Mouse (Mus musculus) hindbrain, embryonic 14.5 days (tissue): Measurements from ENCODE around the gene Alkbh7. TPM values are rescaled to one million over a fixed set of nuclear protein-coding genes. Genes with fewer than 3 reads are reported as not detected.

Experiments
- ATAC-seq: fragments of 200-750 bp; cut with Nextera tagmentation; 2 replicates; pipeline ENCODE4 v1.8.0; 2017; ENCODE audit warnings: moderate number of reproducible peaks, mild to moderate bottlenecking, moderate TSS enrichment, moderate library complexity; ENCODE audit not compliant: low FRiP score
- DNase-seq: peaks from one replicate; pipeline ENCODE4 v3.0.0-alpha.2; 2015; ENCODE audit warnings: low spot score
- H3K27ac ChIP-seq: fragments of 300-500 bp; sonication (generic); 2 replicates; pipeline ENCODE4 v1.5.1; 2014; ENCODE audit warnings: mild to moderate bottlenecking, moderate library complexity
- H3K27me3 ChIP-seq: fragments of 300-500 bp; sonication (generic); 2 replicates; pipeline ENCODE4 v1.6.1; 2014; ENCODE audit warnings: mild to moderate bottlenecking, low read length, mixed read lengths; ENCODE audit not compliant: control insufficient read depth, insufficient read depth
- H3K36me3 ChIP-seq: fragments of 300-500 bp; sonication (generic); replicated peaks from 2 replicates; pipeline ENCODE4 v1.6.1; 2014; ENCODE audit not compliant: control insufficient read depth, insufficient read depth
- H3K4me1 ChIP-seq: fragments of 300-500 bp; sonication (generic); replicated peaks from 2 replicates; pipeline ENCODE4 v1.6.1; 2014; ENCODE audit warnings: antibody characterized with exemption, low read length, mixed read lengths; ENCODE audit not compliant: control insufficient read depth, insufficient read depth
- H3K4me2 ChIP-seq: fragments of 300-500 bp; sonication (generic); replicated peaks from 2 replicates; pipeline ENCODE4 v1.6.1; 2014; ENCODE audit warnings: mild to moderate bottlenecking, moderate library complexity
- H3K4me3 ChIP-seq: fragments of 300-500 bp; sonication (generic); replicated peaks from 2 replicates; pipeline ENCODE4 v1.5.1; 2014; ENCODE audit warnings: mild to moderate bottlenecking, low read length
- H3K9ac ChIP-seq: fragments of 300-500 bp; sonication (generic); 2 replicates; pipeline ENCODE4 v1.6.1; 2014
- H3K9me3 ChIP-seq: fragments of 300-500 bp; sonication (generic); 2 replicates; pipeline ENCODE4 v1.6.1; 2016; ENCODE audit warnings: low read length; ENCODE audit not compliant: control insufficient read depth
- WGBS: fragments of 180-500 bp; shearing (Covaris S2); extraction: QIAGEN DNeasy Blood & Tissue Kit; methylation state at CpG from one replicate; pipeline ENCODE4 v1.1.7; 2014; 5-methylcytosine and 5-hydroxymethylcytosine counted together
- polyA plus RNA-seq: library from polyadenylated mRNA; unstranded; fragments of >200 nt; fragmentation: Nextera tagmentation; extraction: Ambion mirVana; gene quantifications from 2 replicates; pipeline ENCODE4 v1.2.1, GENCODE M21; 2014

The Alkbh7 gene
- polyA plus RNA-seq, 1 experiment from 2014 or later: 55.7 TPM

DNA sequence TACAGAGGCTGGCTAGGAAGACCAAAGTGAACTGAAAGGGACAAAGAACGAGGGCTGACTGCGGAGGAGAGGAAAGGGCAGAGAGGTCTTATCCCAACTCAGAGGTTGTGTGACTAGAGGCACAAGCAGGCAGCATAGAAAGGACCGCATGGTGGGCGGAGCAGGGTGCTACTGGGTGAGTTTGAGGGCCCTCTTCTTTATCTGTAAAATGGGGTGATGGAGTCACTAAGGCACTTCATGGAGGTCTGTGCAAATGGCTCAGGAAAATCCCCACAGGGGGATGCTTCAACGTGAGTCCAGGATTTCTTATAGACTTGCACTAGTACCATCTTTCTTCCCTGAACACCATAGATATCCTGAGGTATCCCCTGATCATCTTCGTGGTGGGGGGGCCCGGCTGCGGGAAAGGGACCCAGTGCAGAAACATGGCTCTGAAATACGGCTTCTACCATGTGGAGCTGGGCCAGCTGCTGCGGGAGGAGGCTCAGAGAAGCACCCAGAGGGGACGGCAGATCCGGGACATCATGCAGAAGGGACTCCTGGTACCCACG is 15.2 kb downstream of the Alkbh7 start:
- peak overlapping the region; percentile 71; the same call in 1 of the 2 replicates for H3K9ac ChIP-seq
- peaks cover 23% of the 10 kb centered on the region for H3K36me3 ChIP-seq
- peak overlapping the region; percentile 94 for H3K27ac ChIP-seq
- WGBS: 72% methylated on average over 13 of the region's 13 CpGs
- H3K4me3 ChIP-seq: peak overlapping the region; percentile 82
- H3K4me2 ChIP-seq: peak overlapping the region; percentile 56
- DNase-seq: no peak
- peaks cover 13% of the 10 kb centered on the region for H3K4me1 ChIP-seq
- no peaks in the 10 kb centered on the region for H3K27me3 ChIP-seq
- no peaks in the 10 kb centered on the region for H3K9me3 ChIP-seq
- ATAC-seq: no peak

DNA sequence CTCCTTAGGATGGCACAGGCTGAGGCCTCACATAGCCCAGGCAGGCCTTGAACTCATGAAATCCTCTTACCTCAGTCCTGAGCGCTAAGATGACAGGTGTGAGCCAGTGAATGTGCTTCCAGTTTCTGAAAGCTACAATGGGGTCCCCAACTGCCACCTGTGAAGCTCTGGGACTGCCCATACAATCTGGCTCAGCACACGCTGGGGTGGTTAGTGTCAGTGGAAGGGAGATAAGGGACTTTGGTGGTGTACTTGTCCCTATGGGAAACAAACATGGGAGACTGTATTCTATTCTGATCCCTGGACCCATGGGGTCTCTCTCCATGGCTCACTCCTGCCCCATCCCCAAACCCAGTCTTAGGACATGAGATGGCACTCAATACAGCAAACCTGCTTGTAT is 22.6 kb downstream of the Alkbh7 start:
- no peaks in the 10 kb centered on the region for H3K9me3 ChIP-seq
- DNase-seq (no peak), ATAC-seq (no peak)
- H3K4me1 ChIP-seq: no peaks in the 10 kb centered on the region
- no peak overlapping the region for H3K4me3 ChIP-seq
- H3K4me2 ChIP-seq: no peak overlapping the region
- H3K27me3 ChIP-seq: no peaks in the 10 kb centered on the region
- H3K27ac ChIP-seq: no peak overlapping the region
- no peak overlapping the region for H3K9ac ChIP-seq
- H3K36me3 ChIP-seq: peaks cover 53% of the 10 kb centered on the region
- WGBS: 88% methylated on average over 2 of the region's 2 CpGs

DNA sequence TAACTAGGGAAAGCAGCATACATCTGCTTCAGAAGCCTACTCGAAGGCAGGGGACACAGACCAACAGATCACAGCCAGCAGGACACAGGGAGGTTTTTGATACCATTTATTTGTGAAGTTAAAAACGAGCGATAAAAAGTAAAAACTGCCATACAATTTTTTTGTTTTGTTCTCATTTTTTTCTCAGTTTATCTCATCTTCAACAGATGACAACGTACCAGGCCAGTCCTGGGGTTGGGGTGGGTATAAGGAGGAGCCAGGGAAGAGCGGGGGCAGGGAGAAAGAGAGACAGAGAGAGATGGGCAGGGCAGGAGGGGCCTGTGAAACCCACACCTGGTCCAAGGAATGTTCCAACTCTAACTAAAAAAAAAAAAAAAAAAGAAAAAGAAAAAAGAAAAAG is 23.8 kb downstream of the Alkbh7 start:
- H3K9ac ChIP-seq: no peak overlapping the region
- WGBS: 95% methylated on average over 5 of the region's 5 CpGs
- H3K4me2 ChIP-seq: no peak overlapping the region
- no peak for DNase-seq
- peaks cover 66% of the 10 kb centered on the region for H3K36me3 ChIP-seq
- H3K4me3 ChIP-seq: no peak overlapping the region
- no peak for ATAC-seq
- no peaks in the 10 kb centered on the region for H3K9me3 ChIP-seq
- no peaks in the 10 kb centered on the region for H3K27me3 ChIP-seq
- no peaks in the 10 kb centered on the region for H3K4me1 ChIP-seq
- H3K27ac ChIP-seq: no peak overlapping the region

DNA sequence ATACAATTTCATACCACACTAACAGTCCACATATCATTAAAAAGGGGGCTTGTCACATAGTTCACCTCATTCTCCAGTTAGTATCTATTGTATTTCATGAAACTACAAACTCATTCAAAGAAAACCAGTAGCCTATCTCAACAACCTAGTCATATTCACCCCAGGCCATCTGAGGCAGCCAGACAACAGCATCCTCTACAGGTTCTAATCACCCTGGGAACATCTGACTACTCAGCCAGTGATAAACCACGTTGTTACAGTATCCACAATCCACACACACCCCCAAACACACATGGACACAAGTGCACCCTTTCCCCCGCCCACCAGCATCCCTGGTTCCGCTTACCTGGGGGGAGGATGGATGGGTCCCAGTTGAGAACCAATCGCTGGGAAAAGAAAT is 30.3 kb downstream of the Alkbh7 start:
- Histone ChIP-seq H3K4me1 (peaks cover 20% of the 10 kb centered on the region), H3K4me3 (no peak overlapping the region), H3K4me2 (no peak overlapping the region), H3K27me3 (no peaks in the 10 kb centered on the region), H3K27ac (no peak overlapping the region), H3K9ac (no peak overlapping the region), H3K9me3 (no peaks in the 10 kb centered on the region), H3K36me3 (peaks cover 62% of the 10 kb centered on the region)
- DNase-seq: no peak
- WGBS: 92% methylated on average over 4 of the region's 4 CpGs
- no peak for ATAC-seq

DNA sequence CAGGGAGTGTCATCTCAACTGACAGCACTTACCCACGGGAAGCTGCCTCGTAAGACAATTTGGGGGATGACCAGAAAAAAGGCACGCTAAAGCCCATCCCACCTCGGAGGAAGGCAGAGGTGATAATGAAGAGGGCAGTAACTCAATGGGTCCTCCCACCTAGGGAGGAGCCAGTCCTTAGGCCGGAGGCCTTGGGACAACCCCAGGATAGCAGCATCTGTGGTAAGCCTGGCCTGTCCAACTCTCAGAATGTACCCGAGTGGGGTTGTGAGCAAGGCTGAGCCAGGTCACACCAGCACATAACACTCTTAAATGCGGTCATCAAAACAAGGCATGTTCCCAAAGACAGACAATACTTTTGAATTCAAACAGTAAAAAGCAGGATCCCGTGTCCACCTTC is 32.6 kb downstream of the Alkbh7 start:
- H3K4me2 ChIP-seq: peak overlapping the region; percentile 90
- DNase-seq (no peak), ATAC-seq (no peak)
- no peak overlapping the region for H3K27ac ChIP-seq
- H3K9me3 ChIP-seq: no peaks in the 10 kb centered on the region
- peak overlapping the region; percentile 95; the same call in 1 of the 2 replicates for H3K4me3 ChIP-seq
- H3K9ac ChIP-seq: peak overlapping the region; percentile 99
- WGBS: 65% methylated on average over 8 of the region's 8 CpGs
- H3K4me1 ChIP-seq: peaks cover 22% of the 10 kb centered on the region
- H3K36me3 ChIP-seq: peaks cover 39% of the 10 kb centered on the region
- no peaks in the 10 kb centered on the region for H3K27me3 ChIP-seq

DNA sequence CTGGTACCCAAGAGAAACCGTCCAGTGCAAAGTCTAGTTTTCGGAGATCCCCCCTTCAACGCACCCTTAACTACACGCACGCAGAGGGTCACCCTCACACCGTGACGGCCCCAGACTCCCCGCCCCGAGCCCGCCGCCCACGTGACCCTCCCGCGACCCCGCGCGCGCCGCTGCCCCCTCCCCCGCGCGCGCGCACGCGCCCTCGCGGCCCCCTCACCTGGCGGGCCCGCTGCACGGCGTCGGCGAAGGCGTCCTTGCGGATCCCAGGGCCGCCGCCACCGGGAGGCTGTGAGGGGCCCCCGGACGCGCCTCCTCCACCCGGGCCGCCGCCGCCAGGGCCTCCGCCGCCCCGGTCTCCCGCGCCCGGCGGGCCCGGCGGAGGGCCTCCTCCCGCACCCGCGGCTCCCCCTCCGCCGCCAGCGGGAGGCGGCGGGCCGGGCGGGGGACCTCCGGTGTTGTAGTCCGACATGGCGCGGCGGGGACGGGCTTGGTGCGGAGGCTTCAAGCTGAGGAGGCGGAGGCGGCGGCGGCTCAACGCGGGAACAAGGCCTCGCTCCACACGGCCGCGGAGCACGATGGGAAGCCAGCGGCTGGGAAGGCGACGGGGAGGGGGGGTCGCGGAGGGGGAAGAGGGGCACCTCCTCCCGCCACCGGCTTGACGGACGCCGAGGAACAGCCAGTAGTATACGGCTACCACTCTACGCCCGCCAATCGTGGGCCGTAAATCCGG is 34.0 kb downstream of the Alkbh7 start, which contains the start of gene Khsrp:
Khsrp (minus strand) TSS at position 592 of the 730 bp plus-strand sequence.
- Histone ChIP-seq H3K9me3 (no peaks in the 10 kb centered on the region), H3K4me3 (peak within 1 kb of the TSS; percentile 95), H3K4me1 (peaks cover 22% of the 10 kb centered on the region), H3K27me3 (no peaks in the 10 kb centered on the region), H3K9ac (peak within 1 kb of the TSS; percentile 99), H3K36me3 (peaks cover 25% of the 10 kb centered on the region), H3K27ac (peak within 1 kb of the TSS; percentile 94), H3K4me2 (peak within 1 kb of the TSS; percentile 90)
- under 1% methylated on average over 84 of the region's 99 CpGs for WGBS
- ATAC-seq (no peak), DNase-seq (peak; percentile 45)

DNA sequence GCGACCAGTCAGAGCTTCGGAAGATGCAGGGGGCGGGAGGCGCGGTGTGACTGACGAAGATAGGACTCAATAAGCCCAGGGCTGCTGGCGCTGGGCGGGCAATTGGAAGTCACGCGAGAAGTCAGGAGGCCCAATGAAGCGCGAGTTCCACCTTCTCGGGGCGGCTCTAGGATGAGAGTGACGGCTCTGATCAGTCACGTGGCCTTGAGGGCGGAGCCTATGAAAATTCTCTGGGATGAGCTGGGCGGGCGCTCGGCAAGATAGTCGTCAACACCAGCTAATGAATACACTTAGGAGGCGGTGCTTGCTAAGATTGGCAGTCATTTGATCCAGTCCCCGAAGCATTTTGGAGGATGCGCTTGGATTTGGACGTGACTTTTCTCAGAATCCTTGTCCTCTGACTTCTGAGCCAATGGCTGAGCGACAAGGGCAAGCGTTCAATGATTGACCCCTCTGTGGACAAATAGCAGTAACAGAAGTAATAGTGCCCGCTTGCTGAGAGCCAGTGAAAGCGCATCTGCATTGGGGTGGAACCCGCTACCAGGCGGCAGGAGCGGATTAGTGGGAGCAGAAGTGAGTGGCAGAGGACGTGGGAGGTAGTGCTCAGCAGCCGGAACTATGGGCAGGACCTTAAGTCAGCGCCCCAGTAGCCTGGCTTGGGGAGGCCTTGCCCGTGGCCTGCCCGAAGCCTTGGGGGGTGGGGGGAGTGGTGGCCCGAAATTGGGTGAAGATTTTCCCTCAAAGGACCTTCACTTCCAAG is 34.7 kb downstream of the Alkbh7 start:
- no peaks in the 10 kb centered on the region for H3K27me3 ChIP-seq
- peak; percentile 98 for ATAC-seq
- H3K4me2 ChIP-seq: peak overlapping the region; percentile 68
- H3K4me1 ChIP-seq: peaks cover 22% of the 10 kb centered on the region
- peak overlapping the region; percentile 95 for H3K4me3 ChIP-seq
- H3K27ac ChIP-seq: peak overlapping the region; percentile 77
- peaks cover 18% of the 10 kb centered on the region for H3K36me3 ChIP-seq
- H3K9me3 ChIP-seq: no peaks in the 10 kb centered on the region
- under 1% methylated on average over 38 of the region's 38 CpGs for WGBS
- H3K9ac ChIP-seq: peak overlapping the region; percentile 54
- peak; percentile 99 for DNase-seq

DNA sequence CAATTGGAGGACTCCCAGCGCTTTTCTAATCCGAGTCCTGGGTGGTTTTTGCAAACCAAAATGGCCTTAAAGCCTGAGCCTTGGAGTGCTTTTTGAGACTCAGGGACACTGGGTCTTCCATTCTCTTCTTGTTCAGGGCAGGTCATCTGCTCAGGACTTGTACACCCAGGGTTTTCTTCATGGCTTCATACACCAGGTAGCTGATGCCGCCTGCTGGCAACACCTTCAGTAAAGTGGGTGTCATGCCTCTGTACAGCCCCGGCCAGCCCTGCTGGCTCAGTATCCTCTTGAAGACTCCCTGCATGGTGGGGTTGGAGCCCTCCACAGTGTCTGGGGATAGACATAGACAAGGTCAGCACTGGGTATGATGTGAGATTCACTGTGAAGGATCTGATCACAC is 35.7 kb downstream of the Alkbh7 start:
- DNase-seq (no peak), ATAC-seq (no peak)
- Histone ChIP-seq H3K9ac (no peak overlapping the region), H3K27me3 (no peaks in the 10 kb centered on the region), H3K4me2 (peak overlapping the region; percentile 68), H3K27ac (no peak overlapping the region), H3K4me1 (peaks cover 22% of the 10 kb centered on the region), H3K36me3 (peaks cover 8% of the 10 kb centered on the region), H3K9me3 (no peaks in the 10 kb centered on the region), H3K4me3 (0 out of 2 replicates have a peak overlapping the region, but pooled peaks have one; percentile 33)
- WGBS: 89% methylated on average over 4 of the region's 4 CpGs

DNA sequence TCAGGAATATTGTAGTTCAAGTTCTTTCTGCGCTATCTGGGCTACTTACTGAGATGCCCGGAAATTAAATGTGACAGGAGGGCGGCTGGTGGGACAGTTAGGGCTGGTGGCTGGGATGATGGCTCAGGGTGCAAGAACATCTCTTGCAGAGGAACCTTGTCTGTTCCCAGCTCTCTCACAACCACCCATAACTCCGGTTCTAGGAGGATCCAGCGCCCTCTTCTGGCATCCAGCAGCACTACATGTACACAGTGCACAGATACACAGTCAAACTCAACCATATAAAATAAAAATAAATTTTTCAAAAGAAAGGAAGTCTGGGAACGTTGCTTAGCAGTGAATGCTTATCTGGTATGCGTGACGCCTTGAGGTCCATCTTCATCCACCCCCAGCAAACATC is 41.8 kb downstream of the Alkbh7 start:
- H3K4me2 ChIP-seq: no peak overlapping the region
- 45% methylated on average over 8 of the region's 8 CpGs for WGBS
- no peak for ATAC-seq

More for the DNA sequence above, 41.8 kb downstream of the Alkbh7 start:
- Histone ChIP-seq H3K4me3 (no peak overlapping the region), H3K4me1 (no peaks in the 10 kb centered on the region), H3K9me3 (no peaks in the 10 kb centered on the region), H3K36me3 (no peaks in the 10 kb centered on the region), H3K27me3 (0 out of 2 replicates have a peak, but pooled peaks cover 6% of the 10 kb centered on the region), H3K27ac (no peak overlapping the region), H3K9ac (no peak overlapping the region)
- DNase-seq: no peak
